Mouse (Mus musculus): Measurements from ENCODE around the gene Nck2. TPM values are rescaled to one million over a fixed set of nuclear protein-coding genes. Genes with fewer than 3 reads are reported as not detected.
A peak's percentile ranks its signal among the peaks of the same experiment; 100 is the strongest.

Gene Nck2
- polyA plus RNA-seq, 1 experiment = 106 TPM

- 91% methylated on average over 3 of the region's 3 CpGs for WGBS
- Histone ChIP-seq H3K36me3 (ENCODE audit: control insufficient read depth, insufficient read depth, low read length) (no peaks in the 10 kb centered on the region), H3K4me1 (replicated peaks; ENCODE audit: control insufficient read depth, insufficient read depth, low read length) (peaks cover 32% of the 10 kb centered on the region), H3K27ac (ENCODE audit: control insufficient read depth, insufficient read depth, low read length) (no peak overlapping the region), H3K4me3 (ENCODE audit: control insufficient read depth, insufficient read depth, low read length) (no peak overlapping the region), H3K27me3 (ENCODE audit: control insufficient read depth, insufficient read depth, low read length) (no peaks in the 10 kb centered on the region)
- TF ChIP-seq POLR2A (IDR thresholded peaks at IDR 0.05; ENCODE audit: control insufficient read depth, extremely low read depth, insufficient read depth, low read length, poor library complexity) = no peak
- TF ChIP-seq CTCF (IDR thresholded peaks at IDR 0.05; ENCODE audit: borderline replicate concordance, control insufficient read depth, extremely low read depth, insufficient read depth, low read length, poor library complexity) = no peak
- no peak for DNase-seq
Measured at GRCm38 (mm10) chr1:43492803-43493437, 48.5 kb downstream of the Nck2 start.

GRCm38 (mm10) chr1:43496051-43496450 lies 51.7 kb downstream of the Nck2 start:
- WGBS = 23% methylated on average over 4 of the region's 4 CpGs

GRCm38 (mm10) chr1:43496993-43497392 lies 52.6 kb downstream of the Nck2 start:
- DNase-seq = no peak
- TF ChIP-seq POLR2A (IDR thresholded peaks at IDR 0.05; ENCODE audit: control insufficient read depth, extremely low read depth, insufficient read depth, low read length, poor library complexity) = no peak
- no peak for TF ChIP-seq CTCF (IDR thresholded peaks at IDR 0.05; ENCODE audit: borderline replicate concordance, control insufficient read depth, extremely low read depth, insufficient read depth, low read length, poor library complexity)
- Histone ChIP-seq H3K4me1 (replicated peaks; ENCODE audit: control insufficient read depth, insufficient read depth, low read length) (peaks cover 44% of the 10 kb centered on the region), H3K4me3 (ENCODE audit: control insufficient read depth, insufficient read depth, low read length) (no peak overlapping the region), H3K27ac (ENCODE audit: control insufficient read depth, insufficient read depth, low read length) (peak overlapping the region; percentile 29; the same call in 1 of the 2 replicates), H3K27me3 (ENCODE audit: control insufficient read depth, insufficient read depth, low read length) (no peaks in the 10 kb centered on the region), H3K36me3 (ENCODE audit: control insufficient read depth, insufficient read depth, low read length) (no peaks in the 10 kb centered on the region)
- whole genome bisulfite sequencing = 86% methylated on average over 3 of the region's 3 CpGs

More at GRCm38 (mm10) chr1:43496051-43496450, 51.7 kb downstream of the Nck2 start:
- Histone ChIP-seq H3K36me3 (ENCODE audit: control insufficient read depth, insufficient read depth, low read length) (no peaks in the 10 kb centered on the region), H3K27ac (ENCODE audit: control insufficient read depth, insufficient read depth, low read length) (no peak overlapping the region), H3K27me3 (ENCODE audit: control insufficient read depth, insufficient read depth, low read length) (no peaks in the 10 kb centered on the region), H3K4me3 (ENCODE audit: control insufficient read depth, insufficient read depth, low read length) (no peak overlapping the region), H3K4me1 (replicated peaks; ENCODE audit: control insufficient read depth, insufficient read depth, low read length) (peaks cover 45% of the 10 kb centered on the region)
- DNase-seq = no peak
- TF ChIP-seq CTCF (IDR thresholded peaks at IDR 0.05; ENCODE audit: borderline replicate concordance, control insufficient read depth, extremely low read depth, insufficient read depth, low read length, poor library complexity) (no peak), POLR2A (IDR thresholded peaks at IDR 0.05; ENCODE audit: control insufficient read depth, extremely low read depth, insufficient read depth, low read length, poor library complexity) (no peak)

GRCm38 (mm10) chr1:43497951-43498350 lies 53.6 kb downstream of the Nck2 start:
- TF ChIP-seq CTCF (IDR thresholded peaks at IDR 0.05; ENCODE audit: borderline replicate concordance, control insufficient read depth, extremely low read depth, insufficient read depth, low read length, poor library complexity) (no peak), POLR2A (IDR thresholded peaks at IDR 0.05; ENCODE audit: control insufficient read depth, extremely low read depth, insufficient read depth, low read length, poor library complexity) (no peak)
- H3K27ac ChIP-seq (ENCODE audit: control insufficient read depth, insufficient read depth, low read length) = no peak overlapping the region
- no peaks in the 10 kb centered on the region for H3K36me3 ChIP-seq (ENCODE audit: control insufficient read depth, insufficient read depth, low read length)
- H3K27me3 ChIP-seq (ENCODE audit: control insufficient read depth, insufficient read depth, low read length) = no peaks in the 10 kb centered on the region
- H3K4me3 ChIP-seq (ENCODE audit: control insufficient read depth, insufficient read depth, low read length) = no peak overlapping the region
- no peak for DNase-seq
- 90% methylated on average over 6 of the region's 6 CpGs for WGBS
- H3K4me1 ChIP-seq (replicated peaks; ENCODE audit: control insufficient read depth, insufficient read depth, low read length) = peaks cover 51% of the 10 kb centered on the region

GRCm38 (mm10) chr1:43500121-43500520 lies 55.7 kb downstream of the Nck2 start:
- Histone ChIP-seq H3K36me3 (ENCODE audit: control insufficient read depth, insufficient read depth, low read length) (no peaks in the 10 kb centered on the region), H3K27me3 (ENCODE audit: control insufficient read depth, insufficient read depth, low read length) (no peaks in the 10 kb centered on the region), H3K27ac (ENCODE audit: control insufficient read depth, insufficient read depth, low read length) (peak overlapping the region; percentile 96), H3K4me1 (replicated peaks; ENCODE audit: control insufficient read depth, insufficient read depth, low read length) (peaks cover 51% of the 10 kb centered on the region), H3K4me3 (ENCODE audit: control insufficient read depth, insufficient read depth, low read length) (no peak overlapping the region)
- DNase-seq = peak; percentile 52
- 10% methylated on average over 5 of the region's 5 CpGs for WGBS
- TF ChIP-seq CTCF (IDR thresholded peaks at IDR 0.05; ENCODE audit: borderline replicate concordance, control insufficient read depth, extremely low read depth, insufficient read depth, low read length, poor library complexity) = no peak
- no peak for TF ChIP-seq POLR2A (IDR thresholded peaks at IDR 0.05; ENCODE audit: control insufficient read depth, extremely low read depth, insufficient read depth, low read length, poor library complexity)

- Histone ChIP-seq H3K36me3 (ENCODE audit: control insufficient read depth, insufficient read depth, low read length) (no peaks in the 10 kb centered on the region), H3K27ac (ENCODE audit: control insufficient read depth, insufficient read depth, low read length) (peak overlapping the region; percentile 53), H3K27me3 (ENCODE audit: control insufficient read depth, insufficient read depth, low read length) (no peaks in the 10 kb centered on the region), H3K4me1 (replicated peaks; ENCODE audit: control insufficient read depth, insufficient read depth, low read length) (peaks cover 50% of the 10 kb centered on the region), H3K4me3 (ENCODE audit: control insufficient read depth, insufficient read depth, low read length) (no peak overlapping the region)
- DNase-seq = peak; percentile 20
- WGBS = 80% methylated on average over 6 of the region's 6 CpGs
- no peak for TF ChIP-seq POLR2A (IDR thresholded peaks at IDR 0.05; ENCODE audit: control insufficient read depth, extremely low read depth, insufficient read depth, low read length, poor library complexity)
- no peak for TF ChIP-seq CTCF (IDR thresholded peaks at IDR 0.05; ENCODE audit: borderline replicate concordance, control insufficient read depth, extremely low read depth, insufficient read depth, low read length, poor library complexity)
Measured at GRCm38 (mm10) chr1:43501143-43501919, 57.0 kb downstream of the Nck2 start.
